Mouse (Mus musculus): Measurements from ENCODE around the gene Rps11. TPM values are rescaled to one million over a fixed set of nuclear protein-coding genes. Genes with fewer than 3 reads are reported as not detected.

The Rps11 gene
- polyA plus RNA-seq, 1 experiment from 2014 or later = 1,846 TPM

GRCm38 (mm10) chr7:45078513-45078912 lies 45.7 kb downstream of the Rps11 start:
- 0 out of 2 replicates have a peak overlapping the region, but pooled peaks have one; percentile 2 for H3K4me3 ChIP-seq
- 43% methylated on average over 9 of the region's 9 CpGs for WGBS
- H3K27ac ChIP-seq = no peak overlapping the region
- H3K27me3 ChIP-seq (ENCODE audit: low read depth, poor library complexity, severe bottlenecking) = no peaks in the 10 kb centered on the region
- H3K36me3 ChIP-seq = peaks cover 69% of the 10 kb centered on the region
- no peaks in the 10 kb centered on the region for H3K9me3 ChIP-seq (replicated peaks)
- peaks cover 10% of the 10 kb centered on the region for H3K4me1 ChIP-seq
- DNase-seq (ENCODE audit: low spot score) = peak; percentile 86

GRCm38 (mm10) chr7:45077829-45078228 lies 46.4 kb downstream of the Rps11 start:
- Histone ChIP-seq H3K9me3 (replicated peaks) (no peaks in the 10 kb centered on the region), H3K4me3 (no peak overlapping the region), H3K27ac (no peak overlapping the region), H3K36me3 (peaks cover 69% of the 10 kb centered on the region), H3K27me3 (ENCODE audit: low read depth, poor library complexity, severe bottlenecking) (no peaks in the 10 kb centered on the region), H3K4me1 (peaks cover 5% of the 10 kb centered on the region)
- 93% methylated on average over 2 of the region's 2 CpGs for WGBS
- no peak for DNase-seq (ENCODE audit: low spot score)

GRCm38 (mm10) chr7:45077322-45077721 lies 46.9 kb downstream of the Rps11 start:
- peaks cover 66% of the 10 kb centered on the region for H3K36me3 ChIP-seq
- DNase-seq (ENCODE audit: low spot score) = no peak
- H3K27ac ChIP-seq = no peak overlapping the region
- H3K4me1 ChIP-seq = peaks cover under 1% of the 10 kb centered on the region
- no peak overlapping the region for H3K4me3 ChIP-seq
- H3K9me3 ChIP-seq (replicated peaks) = no peaks in the 10 kb centered on the region
- WGBS = 87% methylated on average over 14 of the region's 14 CpGs
- H3K27me3 ChIP-seq (ENCODE audit: low read depth, poor library complexity, severe bottlenecking) = no peaks in the 10 kb centered on the region

GRCm38 (mm10) chr7:45076501-45076900 lies 47.7 kb downstream of the Rps11 start:
- H3K4me1 ChIP-seq = no peaks in the 10 kb centered on the region; the same call in 1 of the 2 replicates
- no peaks in the 10 kb centered on the region for H3K9me3 ChIP-seq (replicated peaks)
- H3K4me3 ChIP-seq = no peak overlapping the region
- no peak overlapping the region for H3K27ac ChIP-seq
- no peaks in the 10 kb centered on the region for H3K27me3 ChIP-seq (ENCODE audit: low read depth, poor library complexity, severe bottlenecking)
- peaks cover 63% of the 10 kb centered on the region for H3K36me3 ChIP-seq
- no peak for DNase-seq (ENCODE audit: low spot score)
- 89% methylated on average over 30 of the region's 30 CpGs for WGBS

- Histone ChIP-seq H3K27me3 (ENCODE audit: low read depth, poor library complexity, severe bottlenecking) (no peaks in the 10 kb centered on the region), H3K4me1 (no peaks in the 10 kb centered on the region; the same call in 1 of the 2 replicates), H3K27ac (no peak overlapping the region), H3K4me3 (no peak overlapping the region), H3K36me3 (peaks cover 57% of the 10 kb centered on the region), H3K9me3 (replicated peaks) (no peaks in the 10 kb centered on the region)
- DNase-seq (ENCODE audit: low spot score) = no peak
- WGBS = 93% methylated on average over 4 of the region's 4 CpGs
Measured at GRCm38 (mm10) chr7:45075405-45075804, 48.8 kb downstream of the Rps11 start.

- WGBS = 91% methylated on average over 12 of the region's 12 CpGs
- Histone ChIP-seq H3K4me3 (no peak overlapping the region), H3K4me1 (no peaks in the 10 kb centered on the region; the same call in 1 of the 2 replicates), H3K36me3 (peaks cover 59% of the 10 kb centered on the region), H3K9me3 (replicated peaks) (no peaks in the 10 kb centered on the region), H3K27ac (no peak overlapping the region), H3K27me3 (ENCODE audit: low read depth, poor library complexity, severe bottlenecking) (no peaks in the 10 kb centered on the region)
- no peak for DNase-seq (ENCODE audit: low spot score)
Measured at GRCm38 (mm10) chr7:45073949-45074348, 50.3 kb downstream of the Rps11 start.

GRCm38 (mm10) chr7:45073171-45073707 lies 51.0 kb downstream of the Rps11 start:
- peaks cover 57% of the 10 kb centered on the region for H3K36me3 ChIP-seq
- 80% methylated on average over 7 of the region's 7 CpGs for WGBS
- no peak overlapping the region for H3K4me3 ChIP-seq
- no peak for DNase-seq (ENCODE audit: low spot score)
- no peaks in the 10 kb centered on the region; the same call in 1 of the 2 replicates for H3K4me1 ChIP-seq
- H3K27ac ChIP-seq = no peak overlapping the region
- H3K9me3 ChIP-seq (replicated peaks) = no peaks in the 10 kb centered on the region
- no peaks in the 10 kb centered on the region for H3K27me3 ChIP-seq (ENCODE audit: low read depth, poor library complexity, severe bottlenecking)

MicroRNA genes within 50 kb of the gene (microRNA counts, 519-probe panel; counts per million panel counts)
- microRNA mmu-miR-150 = 684 counts per million, percentile 72 among the panel's probes with 10 or more counts

Small RNA genes within 50 kb of the gene (microRNA-seq; reads per million reads assigned to microRNA genes)
- gene Mir150 (4.1 reads per million, percentile 6 among the genes with 10 or more reads in this experiment), gene Mir5121 (22.3 reads per million, percentile 31 among the genes with 10 or more reads in this experiment), gene Mir7055 (not detected)

Other genes with a start within 250 kb of the Rps11 start
- 140 and 145 TPM in 2 replicates for gene Med25, start 231.7 kb downstream of the Rps11 start, polyA plus RNA-seq (2016; fragmentation: Nextera tagmentation; extraction: Ambion mirVana)
- gene Fuz, start 228.4 kb downstream of the Rps11 start, polyA plus RNA-seq (2016; fragmentation: Nextera tagmentation; extraction: Ambion mirVana) = 14.8 and 20.0 TPM in 2 replicates
- 78.7 and 85.3 TPM in 2 replicates for gene Ap2a1, start 194.9 kb downstream of the Rps11 start, polyA plus RNA-seq (2016; fragmentation: Nextera tagmentation; extraction: Ambion mirVana)
- 0.14 and 0.18 TPM in 2 replicates for gene Tsks, start 181.2 kb downstream of the Rps11 start, polyA plus RNA-seq (2016; fragmentation: Nextera tagmentation; extraction: Ambion mirVana)
- 11.4 and 18.8 TPM in 2 replicates for gene Cpt1c, start 149.6 kb downstream of the Rps11 start, polyA plus RNA-seq (2016; fragmentation: Nextera tagmentation; extraction: Ambion mirVana)
- gene Prmt1, start 137.9 kb downstream of the Rps11 start, polyA plus RNA-seq (2016; fragmentation: Nextera tagmentation; extraction: Ambion mirVana) = 979 and 1,027 TPM in 2 replicates
- 74.7 and 75.0 TPM in 2 replicates for gene Irf3, start 126.8 kb downstream of the Rps11 start, polyA plus RNA-seq (2016; fragmentation: Nextera tagmentation; extraction: Ambion mirVana)
- gene Bcl2l12, start 125.7 kb downstream of the Rps11 start, polyA plus RNA-seq (2016; fragmentation: Nextera tagmentation; extraction: Ambion mirVana) = 89.7 and 92.2 TPM in 2 replicates
- 47.8 and 50.6 TPM in 2 replicates for gene Scaf1, start 108.1 kb downstream of the Rps11 start, polyA plus RNA-seq (2016; fragmentation: Nextera tagmentation; extraction: Ambion mirVana)
- 15.6 and 18.3 TPM in 2 replicates for gene Rras, start 106.5 kb downstream of the Rps11 start, polyA plus RNA-seq (2016; fragmentation: Nextera tagmentation; extraction: Ambion mirVana)
- 16.3 and 18.1 TPM in 2 replicates for gene Prr12, start 71.6 kb downstream of the Rps11 start, polyA plus RNA-seq (2016; fragmentation: Nextera tagmentation; extraction: Ambion mirVana)
- 80.4 and 81.2 TPM in 2 replicates for gene Nosip, start 62.0 kb downstream of the Rps11 start, polyA plus RNA-seq (2016; fragmentation: Nextera tagmentation; extraction: Ambion mirVana)
- 16.8 and 24.8 TPM in 2 replicates for gene Prrg2, start 61.8 kb downstream of the Rps11 start, polyA plus RNA-seq (2016; fragmentation: Nextera tagmentation; extraction: Ambion mirVana)
- 175 and 210 TPM in 2 replicates for gene Rcn3, start 32.2 kb downstream of the Rps11 start, polyA plus RNA-seq (2016; fragmentation: Nextera tagmentation; extraction: Ambion mirVana)
- gene Fcgrt, start 20.6 kb downstream of the Rps11 start, polyA plus RNA-seq (2016; fragmentation: Nextera tagmentation; extraction: Ambion mirVana) = 5.2 and 7.8 TPM in 2 replicates
- 1,210 and 1,327 TPM in 2 replicates for gene Rpl13a, start 4.3 kb upstream of the Rps11 start, polyA plus RNA-seq (2016; fragmentation: Nextera tagmentation; extraction: Ambion mirVana)
- not detected in 2 replicates for gene Gm45713, start 11.8 kb upstream of the Rps11 start, polyA plus RNA-seq (2016; fragmentation: Nextera tagmentation; extraction: Ambion mirVana)
- 1.4 and 1.5 TPM in 2 replicates for gene Flt3l, start 12.0 kb upstream of the Rps11 start, polyA plus RNA-seq (2016; fragmentation: Nextera tagmentation; extraction: Ambion mirVana)
- gene Pih1d1, start 29.9 kb upstream of the Rps11 start, polyA plus RNA-seq (2016; fragmentation: Nextera tagmentation; extraction: Ambion mirVana) = 105 and 109 TPM in 2 replicates
- 54.2 and 63.7 TPM in 2 replicates for gene Aldh16a1, start 30.1 kb upstream of the Rps11 start, polyA plus RNA-seq (2016; fragmentation: Nextera tagmentation; extraction: Ambion mirVana)
- gene Slc17a7, start 39.5 kb upstream of the Rps11 start, polyA plus RNA-seq (2016; fragmentation: Nextera tagmentation; extraction: Ambion mirVana) = 0.06 TPM in 1 of 2 replicates, not detected in the other
- not detected in 2 replicates for gene Gfy, start 55.1 kb upstream of the Rps11 start, polyA plus RNA-seq (2016; fragmentation: Nextera tagmentation; extraction: Ambion mirVana)
- not detected in 2 replicates for gene Pth2, start 56.6 kb upstream of the Rps11 start, polyA plus RNA-seq (2016; fragmentation: Nextera tagmentation; extraction: Ambion mirVana)
- gene Ccdc155, start 80.5 kb upstream of the Rps11 start, polyA plus RNA-seq (2016; fragmentation: Nextera tagmentation; extraction: Ambion mirVana) = 0.45 and 0.68 TPM in 2 replicates
- 0.21 and 0.41 TPM in 2 replicates for gene Dkkl1, start 87.7 kb upstream of the Rps11 start, polyA plus RNA-seq (2016; fragmentation: Nextera tagmentation; extraction: Ambion mirVana)
- gene Tead2, start 91.3 kb upstream of the Rps11 start, polyA plus RNA-seq (2016; fragmentation: Nextera tagmentation; extraction: Ambion mirVana) = 435 and 481 TPM in 2 replicates
- gene Cd37, start 114.7 kb upstream of the Rps11 start, polyA plus RNA-seq (2016; fragmentation: Nextera tagmentation; extraction: Ambion mirVana) = 1.1 and 1.2 TPM in 2 replicates
- 0.24 and 0.49 TPM in 2 replicates for gene Slc6a16, start 116.6 kb upstream of the Rps11 start, polyA plus RNA-seq (2016; fragmentation: Nextera tagmentation; extraction: Ambion mirVana)
- not detected in 2 replicates for gene Slc6a21, start 153.1 kb upstream of the Rps11 start, polyA plus RNA-seq (2016; fragmentation: Nextera tagmentation; extraction: Ambion mirVana)
- gene Trpm4, start 209.3 kb upstream of the Rps11 start, polyA plus RNA-seq (2016; fragmentation: Nextera tagmentation; extraction: Ambion mirVana) = 5.2 and 8.4 TPM in 2 replicates
- 0.24 and 0.39 TPM in 2 replicates for gene Hrc, start 210.9 kb upstream of the Rps11 start, polyA plus RNA-seq (2016; fragmentation: Nextera tagmentation; extraction: Ambion mirVana)
- 2.4 and 5.3 TPM in 2 replicates for gene Ppfia3, start 242.6 kb upstream of the Rps11 start, polyA plus RNA-seq (2016; fragmentation: Nextera tagmentation; extraction: Ambion mirVana)
- gene Lin7b, start 246.1 kb upstream of the Rps11 start, polyA plus RNA-seq (2016; fragmentation: Nextera tagmentation; extraction: Ambion mirVana) = 0.40 and 0.64 TPM in 2 replicates